Mouse (Mus musculus) v-Abl transformed pro-B cells (cell line): ENCODE results near the gene Eci3.

Experiments
- in situ Hi-C, 2 experiments: fragments of 400-800 bp; cut with MboI; formaldehyde crosslinking; loops; one replicate each; pipeline ENCODE4 v1.15.1; 2025; ENCODE audit not compliant: unreplicated experiment in 2 of 2

Eci3 gene

GRCm38 (mm10) chr13:34942370-34942769 is 21.2 kb downstream of the Eci3 start:
- in situ Hi-C loops, result no loop called here

DNA sequence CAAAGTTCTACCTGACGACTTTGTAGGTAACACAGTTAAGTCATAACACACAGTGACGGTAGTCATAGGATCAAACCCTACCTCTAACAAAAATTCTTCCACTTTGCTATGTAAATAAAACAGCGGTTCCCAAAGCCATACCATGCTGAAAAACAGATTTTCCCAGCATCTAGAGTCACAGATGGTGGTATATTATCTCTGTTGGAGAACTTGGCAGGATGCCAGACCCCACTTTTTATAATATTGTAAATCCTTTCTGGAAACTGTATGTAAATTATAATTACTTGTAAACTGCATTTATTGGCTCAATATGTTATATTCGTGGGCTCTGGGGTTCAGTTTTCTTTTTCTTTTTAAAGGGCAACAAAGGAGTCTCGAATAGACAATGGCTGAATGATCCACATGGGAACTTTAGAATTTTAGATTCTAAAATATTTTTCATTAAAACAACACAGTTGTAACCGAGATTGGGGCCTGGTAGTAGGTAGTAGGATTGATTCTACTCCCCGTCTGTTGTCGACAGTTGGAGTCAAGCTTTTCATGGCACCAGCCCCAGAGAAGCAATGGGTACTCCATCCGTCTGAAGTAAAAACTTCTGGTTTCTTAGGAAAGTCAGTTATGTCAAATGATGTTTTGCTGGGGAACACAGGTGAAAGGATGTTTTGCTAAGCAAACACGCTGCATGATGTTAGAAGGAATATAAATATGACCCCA is 28.5 kb downstream of the Eci3 start:
- in situ Hi-C loops, result no loop called here

- in situ Hi-C loops, result no loop called here
These were observed 39.4 kb downstream of the Eci3 start, which contains the start of the genes Fam217a and 4933417A18Rik for GRCm38 (mm10) chr13:34924210-34924609. TSS of gene Fam217a (minus strand) at chr13:34924310. TSS of gene 4933417A18Rik (plus strand) at chr13:34924409.

- in situ Hi-C loops, result no loop called here
These were observed 47.0 kb downstream of the Eci3 start for GRCm38 (mm10) chr13:34916520-34917167.

GRCm38 (mm10) chr13:34914614-34915013 is 49.0 kb downstream of the Eci3 start:
- in situ Hi-C loops, result no loop called here
